ENCODE assay signal across 10 mouse cellular contexts in the genomic region with DNA sequence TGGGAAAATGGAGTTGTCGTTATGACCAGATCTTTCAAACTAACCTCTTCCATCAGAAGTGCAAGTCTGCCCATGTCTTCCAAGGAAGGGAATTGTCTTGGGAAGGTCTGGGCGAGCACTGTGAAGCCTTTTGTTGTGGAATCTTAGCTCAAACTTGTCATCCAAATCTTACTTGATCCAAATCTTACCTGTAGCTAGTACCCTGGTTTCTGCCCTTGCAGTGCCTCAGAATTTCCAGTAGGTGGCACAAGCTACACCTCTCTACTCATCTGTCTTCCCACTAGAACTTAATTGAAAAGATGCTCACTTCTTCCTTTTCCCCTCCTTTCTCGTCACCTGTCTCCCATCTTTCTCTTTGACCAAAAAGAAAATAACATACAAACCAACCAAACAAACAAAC. TPM values are rescaled to one million over a fixed set of nuclear protein-coding genes. Genes with fewer than 3 reads are reported as not detected.
DNase-seq lines count a peak whose midpoint lies in the region; ATAC-seq and TF ChIP-seq lines count a peak whose summit lies in the region.
"Had no signal": no experiment of that assay in that cellular context is flagged by ENCODE, and none has a peak within 500 bp of the region (broad histone marks: within the 10 kb centered on the region; RNA-seq: fewer than 3 reads in every experiment).

No protein-coding gene starts in this region.

- H3K27ac ChIP-seq in hindbrain, embryonic 11.5 days (ENCODE audit: low read depth, low read length), result no peak overlapping the region
- H3K27ac ChIP-seq in hindbrain, embryonic 10.5 days, result no peak overlapping the region
- no peak overlapping the region for H3K27ac ChIP-seq in midbrain, postnatal 0 days (ENCODE audit: low read depth, low read length)
- H3K27ac ChIP-seq in midbrain, embryonic 13.5 days, result no peak overlapping the region
- no peak overlapping the region for H3K27ac ChIP-seq in forebrain, embryonic 16.5 days (ENCODE audit: low read length)
- H3K27ac ChIP-seq: embryonic facial prominence, embryonic 15.5 days had no signal

- TF ChIP-seq CTCF in midbrain, postnatal 0 days (IDR thresholded peaks at IDR 0.05), result peak; percentile 79
- TF ChIP-seq CTCF in G1E (IDR thresholded peaks at IDR 0.05; ENCODE audit: low read depth, low read length), result peak; percentile 89

- no peak for ATAC-seq in hindbrain, embryonic 11.5 days (ENCODE audit: low FRiP score)
- ATAC-seq in midbrain, postnatal 0 days (ENCODE audit: low FRiP score), result no peak
- ATAC-seq in midbrain, embryonic 13.5 days, result no peak
- no peak for ATAC-seq in G1E (ENCODE audit: extremely low read depth, insufficient number of reproducible peaks, low FRiP score, poor library complexity, severe bottlenecking)
- ATAC-seq in forebrain, embryonic 16.5 days, result no peak

- H3K27me3 ChIP-seq in hindbrain, embryonic 11.5 days (ENCODE audit: control insufficient read depth, insufficient read depth, low read length), result no peaks in the 10 kb centered on the region
- H3K27me3 ChIP-seq in hindbrain, embryonic 10.5 days (ENCODE audit: insufficient read depth, poor library complexity, severe bottlenecking), result peaks cover 4% of the 10 kb centered on the region; the same call in 1 of the 2 replicates
- no peaks in the 10 kb centered on the region for H3K27me3 ChIP-seq in midbrain, postnatal 0 days (ENCODE audit: insufficient read depth, low read length)
- no peaks in the 10 kb centered on the region for H3K27me3 ChIP-seq in midbrain, embryonic 13.5 days
- H3K27me3 ChIP-seq in G1E (ENCODE audit: insufficient read depth, low read length), result peaks cover 5% of the 10 kb centered on the region; the same call in 1 of the 2 replicates
- no peaks in the 10 kb centered on the region for H3K27me3 ChIP-seq in forebrain, embryonic 16.5 days (replicated peaks; ENCODE audit: control insufficient read depth, insufficient read depth, low read length)
- H3K27me3 ChIP-seq: embryonic facial prominence, embryonic 15.5 days had no signal

- DNase-seq in hindbrain, embryonic 11.5 days (ENCODE audit: low spot score), result peak; percentile 44
- DNase-seq in hindbrain, embryonic 10.5 days (ENCODE audit: low spot score), result no peak
- DNase-seq in midbrain, postnatal 0 days (ENCODE audit: low spot score), result no peak
- peak; percentile 26 for DNase-seq in G1E (ENCODE audit: low spot score)
- DNase-seq in retina, embryonic 14.5 days (ENCODE audit: low spot score), result peak; percentile 62
- no peak for DNase-seq in cerebellum, adult 11 months
- DNase-seq: lung, postnatal 10 days had no signal

- H3K4me1 ChIP-seq in hindbrain, embryonic 11.5 days (replicated peaks; ENCODE audit: control insufficient read depth, insufficient read depth, low read length), result 0 out of 2 replicates have a peak, but pooled peaks cover 2% of the 10 kb centered on the region
- H3K4me1 ChIP-seq in hindbrain, embryonic 10.5 days (replicated peaks), result peaks cover 58% of the 10 kb centered on the region
- H3K4me1 ChIP-seq in midbrain, postnatal 0 days (ENCODE audit: insufficient read depth, low read length), result no peaks in the 10 kb centered on the region
- H3K4me1 ChIP-seq in midbrain, embryonic 13.5 days (replicated peaks), result peaks cover 15% of the 10 kb centered on the region; the same call in 1 of the 2 replicates
- peaks cover 23% of the 10 kb centered on the region for H3K4me1 ChIP-seq in G1E (ENCODE audit: insufficient read depth, low read depth, low read length)
- peaks cover 10% of the 10 kb centered on the region for H3K4me1 ChIP-seq in forebrain, embryonic 16.5 days (replicated peaks; ENCODE audit: control insufficient read depth, insufficient read depth, low read length)

- H3K36me3 ChIP-seq in hindbrain, embryonic 11.5 days (ENCODE audit: control insufficient read depth, insufficient read depth, low read length), result no peaks in the 10 kb centered on the region
- H3K36me3 ChIP-seq in hindbrain, embryonic 10.5 days, result 0 out of 2 replicates have a peak, but pooled peaks cover 8% of the 10 kb centered on the region
- peaks cover 12% of the 10 kb centered on the region for H3K36me3 ChIP-seq in midbrain, postnatal 0 days (ENCODE audit: insufficient read depth, low read length)
- peaks cover 9% of the 10 kb centered on the region for H3K36me3 ChIP-seq in midbrain, embryonic 13.5 days
- H3K36me3 ChIP-seq in G1E (replicated peaks), result peaks cover 23% of the 10 kb centered on the region
- no peaks in the 10 kb centered on the region for H3K36me3 ChIP-seq in forebrain, embryonic 16.5 days (ENCODE audit: control insufficient read depth, insufficient read depth)
- H3K36me3 ChIP-seq: embryonic facial prominence, embryonic 15.5 days had no signal

- 77% methylated on average over 3 of the region's 3 CpGs for WGBS in hindbrain, embryonic 11.5 days
- WGBS in hindbrain, embryonic 10.5 days, result 66% methylated on average over 3 of the region's 3 CpGs
- WGBS in midbrain, postnatal 0 days, result 66% methylated on average over 3 of the region's 3 CpGs
- 60% methylated on average over 3 of the region's 3 CpGs for WGBS in midbrain, embryonic 13.5 days
- WGBS in forebrain, embryonic 16.5 days, result 63% methylated on average over 3 of the region's 3 CpGs

- no peak overlapping the region for H3K4me2 ChIP-seq in hindbrain, embryonic 11.5 days (replicated peaks; ENCODE audit: low read depth, low read length)
- no peak overlapping the region for H3K4me2 ChIP-seq in midbrain, postnatal 0 days (ENCODE audit: low read depth, low read length, poor library complexity, severe bottlenecking)
- no peak overlapping the region for H3K4me2 ChIP-seq in midbrain, embryonic 13.5 days (replicated peaks)
- H3K4me2 ChIP-seq in forebrain, embryonic 16.5 days (ENCODE audit: low read length), result no peak overlapping the region
- H3K4me2 ChIP-seq: embryonic facial prominence, embryonic 15.5 days had no signal

- no peak overlapping the region for H3K9ac ChIP-seq in hindbrain, embryonic 11.5 days (ENCODE audit: low read depth, low read length)
- no peak overlapping the region for H3K9ac ChIP-seq in midbrain, postnatal 0 days (replicated peaks; ENCODE audit: low read length, poor library complexity, severe bottlenecking)
- no peak overlapping the region for H3K9ac ChIP-seq in midbrain, embryonic 13.5 days (replicated peaks)
- H3K9ac ChIP-seq in forebrain, embryonic 16.5 days (replicated peaks; ENCODE audit: low read depth, low read length), result no peak overlapping the region
- H3K9ac ChIP-seq: embryonic facial prominence, embryonic 15.5 days had no signal

- no peaks in the 10 kb centered on the region for H3K9me3 ChIP-seq in hindbrain, embryonic 11.5 days (ENCODE audit: control insufficient read depth, low read length)
- no peaks in the 10 kb centered on the region for H3K9me3 ChIP-seq in hindbrain, embryonic 10.5 days
- no peaks in the 10 kb centered on the region for H3K9me3 ChIP-seq in midbrain, postnatal 0 days (ENCODE audit: low read length)
- no peaks in the 10 kb centered on the region for H3K9me3 ChIP-seq in midbrain, embryonic 13.5 days
- H3K9me3 ChIP-seq in G1E (replicated peaks), result no peaks in the 10 kb centered on the region
- no peaks in the 10 kb centered on the region for H3K9me3 ChIP-seq in forebrain, embryonic 16.5 days (ENCODE audit: control insufficient read depth, low read length)
- H3K9me3 ChIP-seq: embryonic facial prominence, embryonic 15.5 days had no signal

- no peak overlapping the region for H3K4me3 ChIP-seq in hindbrain, embryonic 11.5 days (ENCODE audit: low read depth, low read length)
- H3K4me3 ChIP-seq in hindbrain, embryonic 10.5 days, result no peak overlapping the region
- H3K4me3 ChIP-seq in midbrain, postnatal 0 days (ENCODE audit: low read depth, low read length), result no peak overlapping the region
- no peak overlapping the region for H3K4me3 ChIP-seq in midbrain, embryonic 13.5 days (replicated peaks)
- H3K4me3 ChIP-seq in G1E (ENCODE audit: low read depth, low read length), result no peak overlapping the region
- H3K4me3 ChIP-seq in forebrain, embryonic 16.5 days (replicated peaks; ENCODE audit: low read length), result no peak overlapping the region
- H3K4me3 ChIP-seq: embryonic facial prominence, embryonic 15.5 days had no signal

RNA-seq across cellular contexts. Expression of a gene that starts 47.6 kb away (rescaled TPM):
- 4.2 and 5.0 TPM in 2 replicates for polyA plus RNA-seq in hindbrain, embryonic 11.5 days (2014; fragmentation: Nextera tagmentation; extraction: Ambion mirVana)
- 1.9 TPM in 2 replicates for polyA plus RNA-seq in hindbrain, embryonic 10.5 days (2016; fragmentation: Nextera tagmentation; extraction: Ambion mirVana)
- total RNA-seq in midbrain, postnatal 0 days (2014; rRNA removed), result 155 and 183 TPM in 2 replicates
- 24.2 and 28.8 TPM in 2 replicates for polyA plus RNA-seq in midbrain, postnatal 0 days (2015; fragmentation: Nextera tagmentation; extraction: Ambion mirVana)
- 12.5 and 14.1 TPM in 2 replicates for polyA plus RNA-seq in midbrain, embryonic 13.5 days (2015; fragmentation: Nextera tagmentation; extraction: Ambion mirVana)
- total RNA-seq in G1E (2014; fragmentation: Nextera tagmentation), result 41.8 and 42.0 TPM in 2 replicates
- total RNA-seq in G1E (2017), result 43.1 and 48.5 TPM in 2 replicates
- 2.8 and 2.9 TPM in 2 replicates for polyA plus RNA-seq in G1E (2012)
- polyA plus RNA-seq in forebrain, embryonic 16.5 days (2015; fragmentation: Nextera tagmentation; extraction: Ambion mirVana), result 13.0 and 16.7 TPM in 2 replicates

Comparison
In these comparisons a context has a peak if more than half of its experiments do, and no peak if none do; other contexts are left out.
1. DNase-seq: peak in hindbrain, embryonic 11.5 days (single experiment), G1E (single experiment) and retina, embryonic 14.5 days (single experiment); none in hindbrain, embryonic 10.5 days (single experiment), midbrain, postnatal 0 days (single experiment) and cerebellum, adult 11 months (single experiment).